Mouse (Mus musculus) G1E (cell line): ENCODE measurements around the gene Ogfod1. TPM values are rescaled to one million over a fixed set of nuclear protein-coding genes. Genes with fewer than 3 reads are reported as not detected.

Experiments used
- ATAC-seq: 2 replicates; pipeline ENCODE4 v1.8.0; 2016; ENCODE audit warnings: mild to moderate bottlenecking; ENCODE audit not compliant: insufficient number of reproducible peaks, poor library complexity, low FRiP score, severe bottlenecking; ENCODE audit errors: extremely low read depth
- DNase-seq: peaks from one replicate; pipeline ENCODE4 v3.0.0; 2012; ENCODE audit warnings: low spot score
- H3K27me3 ChIP-seq: 2 replicates; pipeline ENCODE4 v1.6.1; 2012; ENCODE audit warnings: mild to moderate bottlenecking, low read length, inconsistent platforms; ENCODE audit not compliant: insufficient read depth
- H3K36me3 ChIP-seq: replicated peaks from 2 replicates; pipeline ENCODE3; 2012; ENCODE audit warnings: mild to moderate bottlenecking, inconsistent platforms
- H3K4me1 ChIP-seq: 2 replicates; pipeline ENCODE4 v1.6.1; 2012; ENCODE audit warnings: low read depth, low read length, inconsistent platforms, mixed read lengths; ENCODE audit not compliant: insufficient read depth
- H3K4me3 ChIP-seq: 2 replicates; pipeline ENCODE4 v1.5.1; 2012; ENCODE audit warnings: low read depth, mild to moderate bottlenecking, inconsistent platforms, low read length, moderate library complexity, mixed read lengths
- H3K9me3 ChIP-seq: replicated peaks from 2 replicates; pipeline ENCODE4 v1.6.1; 2012; ENCODE audit warnings: inconsistent platforms
- CTCF ChIP-seq: IDR thresholded peaks from 2 replicates; pipeline ENCODE4 v1.5.1; 2012; ENCODE audit warnings: low read depth, low read length, inconsistent platforms, mixed read lengths
- GATA1 ChIP-seq: IDR thresholded peaks from 2 replicates; pipeline ENCODE4 v1.6.1; 2012; ENCODE audit warnings: borderline replicate concordance, low read length, inconsistent platforms, mixed read lengths
- GATA2 ChIP-seq: IDR thresholded peaks from 2 replicates; pipeline ENCODE4 v1.6.1; 2012; ENCODE audit warnings: low read depth, low read length, inconsistent platforms, borderline replicate concordance
- POLR2AphosphoS5 ChIP-seq: IDR thresholded peaks from 2 replicates; pipeline ENCODE4 v1.6.1; 2012; ENCODE audit warnings: low read depth, low read length, inconsistent platforms; ENCODE audit not compliant: insufficient replicate concordance
- TAL1 ChIP-seq: conservative IDR thresholded peaks from 2 replicates; pipeline ENCODE4 v1.6.1; 2012; ENCODE audit warnings: low read depth, low read length, inconsistent platforms, mixed read lengths
- polyA plus RNA-seq: library from polyadenylated mRNA; stranded (reverse); fragments of >175 nt; gene quantifications from 2 replicates; pipeline ENCODE4 v1.2.3, GENCODE M21; 2012
- total RNA-seq, 2 experiments: library from RNA; stranded (forward) in 1 of 2; stranded (reverse) in 1 of 2; fragments of 200-1000 nt in 1 of 2; fragments of >200 nt in 1 of 2; fragmentation: Nextera tagmentation in 1 of 2; gene quantifications; 2 replicates each; pipeline ENCODE4 v1.2.3; 2014 to 2017

Gene Ogfod1
- total and polyA plus RNA-seq, 3 experiments, result 9.5 to 23.9 (median 9.8) TPM

GRCm38 (mm10) chr8:94011076-94012012, 25.7 kb upstream of the Ogfod1 start:
- ATAC-seq, result peak; percentile 32; the same call in 1 of the 2 replicates
- peak; percentile 41 for DNase-seq
- peaks cover 44% of the 10 kb centered on the region for H3K36me3 ChIP-seq

GRCm38 (mm10) chr8:94012013-94012951, 24.7 kb upstream of the Ogfod1 start, which contains the start of gene Amfr:
Amfr (minus strand) TSS chr8:94012842.
- no peaks in the 10 kb centered on the region for H3K27me3 ChIP-seq
- H3K4me1 ChIP-seq, result peaks cover 42% of the 10 kb centered on the region
- ATAC-seq (no peak), DNase-seq (peak; percentile 80)
- no peaks in the 10 kb centered on the region for H3K9me3 ChIP-seq
- peak within 1 kb of the TSS; percentile 87 for H3K4me3 ChIP-seq
- peaks cover 39% of the 10 kb centered on the region for H3K36me3 ChIP-seq
- no peak for TF ChIP-seq CTCF
- no peak for TF ChIP-seq POLR2AphosphoS5
- TF ChIP-seq GATA1, result no peak
- no peak for TF ChIP-seq TAL1
- TF ChIP-seq GATA2, result no peak

More at GRCm38 (mm10) chr8:94011076-94012012, 25.7 kb upstream of the Ogfod1 start:
- peak overlapping the region; percentile 87 for H3K4me3 ChIP-seq
- peaks cover 42% of the 10 kb centered on the region for H3K4me1 ChIP-seq
- H3K9me3 ChIP-seq, result no peaks in the 10 kb centered on the region
- TF ChIP-seq GATA1 (no peak), TAL1 (peak; percentile 42; the same call in 1 of the 2 replicates), CTCF (no peak)
- no peaks in the 10 kb centered on the region for H3K27me3 ChIP-seq

DNA sequence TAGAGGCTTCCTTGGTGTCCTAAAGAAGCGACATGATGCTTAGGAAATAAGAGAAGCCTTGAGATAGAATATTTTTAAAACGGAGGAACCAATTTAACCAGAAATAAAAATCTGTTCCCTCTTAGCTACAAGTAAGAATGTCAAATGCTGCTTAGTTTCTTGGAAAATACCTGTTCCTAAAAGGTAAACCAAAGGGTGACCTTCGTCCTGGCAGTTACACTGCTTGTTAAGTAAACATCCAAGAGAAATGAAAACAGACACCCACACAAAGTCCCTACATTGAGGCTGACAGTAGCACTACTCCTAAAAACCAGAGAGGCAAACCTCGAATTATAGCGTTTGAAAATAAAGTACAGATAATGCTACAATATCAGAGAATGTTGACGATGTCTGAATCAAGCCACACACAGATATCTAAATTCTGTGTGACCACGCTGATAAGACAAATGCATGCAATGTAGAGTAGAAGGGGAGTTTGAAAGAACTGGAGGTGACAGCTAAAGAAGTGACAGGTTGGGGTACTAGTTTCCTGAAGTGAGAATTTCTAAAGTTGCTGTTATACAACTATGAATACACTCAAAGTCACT, 23.9 kb upstream of the Ogfod1 start:
- DNase-seq (no peak), ATAC-seq (no peak)
- Histone ChIP-seq H3K4me1 (peaks cover 37% of the 10 kb centered on the region), H3K27me3 (no peaks in the 10 kb centered on the region), H3K4me3 (peak overlapping the region; percentile 87), H3K9me3 (no peaks in the 10 kb centered on the region), H3K36me3 (peaks cover 33% of the 10 kb centered on the region)
- TF ChIP-seq GATA2 (no peak), POLR2AphosphoS5 (no peak), GATA1 (no peak), CTCF (no peak), TAL1 (no peak)

DNA sequence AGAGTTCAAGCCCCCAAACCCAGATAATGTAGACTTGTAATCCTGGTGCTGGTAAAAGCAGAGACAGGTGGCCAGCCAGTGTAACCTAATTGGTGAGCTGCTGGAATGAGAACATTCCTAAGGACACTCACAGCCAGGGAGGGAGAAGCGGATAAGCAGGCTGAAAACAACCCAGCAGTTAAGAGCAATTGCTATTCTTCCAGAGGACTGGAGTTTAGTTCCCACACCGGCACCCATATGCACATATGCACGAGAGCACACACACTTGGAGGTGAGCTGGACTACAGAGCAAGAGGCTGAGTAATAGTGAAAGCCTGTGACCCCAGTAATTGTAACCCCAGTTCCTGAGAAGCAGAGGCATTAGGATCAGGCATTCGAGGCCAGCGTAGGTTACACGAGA, 13.1 kb upstream of the Ogfod1 start:
- Histone ChIP-seq H3K4me1 (no peaks in the 10 kb centered on the region), H3K36me3 (peaks cover 84% of the 10 kb centered on the region), H3K4me3 (no peak overlapping the region), H3K9me3 (no peaks in the 10 kb centered on the region), H3K27me3 (no peaks in the 10 kb centered on the region)
- no peak for ATAC-seq
- TF ChIP-seq TAL1, result no peak
- TF ChIP-seq POLR2AphosphoS5, result no peak
- no peak for TF ChIP-seq GATA2
- TF ChIP-seq CTCF, result no peak
- TF ChIP-seq GATA1, result no peak
- no peak for DNase-seq

DNA sequence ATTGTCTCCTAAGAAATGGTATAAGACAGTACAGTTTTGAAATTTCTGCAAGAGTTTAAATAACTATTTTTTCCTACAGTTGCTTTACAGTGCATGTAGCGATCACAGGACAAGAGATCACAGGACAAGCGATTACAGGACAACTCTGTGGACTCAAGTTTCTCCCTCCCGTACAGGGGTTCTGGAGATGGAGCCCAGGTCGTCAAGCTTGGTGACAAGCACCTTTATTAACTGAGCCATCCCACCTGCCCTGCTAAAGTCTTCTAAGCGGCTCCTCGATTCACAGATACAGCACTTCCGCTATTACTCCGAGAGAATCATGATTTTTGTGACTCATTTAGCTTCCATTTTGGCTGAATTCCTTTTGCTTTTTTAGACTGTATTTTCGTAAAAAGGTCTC, 7.3 kb upstream of the Ogfod1 start:
- H3K4me1 ChIP-seq, result peaks cover 24% of the 10 kb centered on the region
- H3K27me3 ChIP-seq, result no peaks in the 10 kb centered on the region
- no peak overlapping the region for H3K4me3 ChIP-seq
- TF ChIP-seq CTCF, result no peak
- TF ChIP-seq TAL1, result no peak
- no peak for TF ChIP-seq POLR2AphosphoS5
- TF ChIP-seq GATA1, result no peak
- TF ChIP-seq GATA2, result no peak
- DNase-seq (no peak), ATAC-seq (no peak)
- peaks cover 89% of the 10 kb centered on the region for H3K36me3 ChIP-seq
- no peaks in the 10 kb centered on the region for H3K9me3 ChIP-seq
